Mouse (Mus musculus): ENCODE measurements at regions not wholly inside any gene's neighbourhood (a gene's known extent, or its start where the extent isn't known, plus 50 kb on each side); places are given as distances from the start of the nearest gene placed in this dataset.

GRCm38 (mm10) chr10:123800067-123800691 lies 536.4 kb downstream of the Fam19a2 start:
- H3K4me3 ChIP-seq (replicated peaks) = no peak overlapping the region
- WGBS = 24% methylated on average over 18 of the region's 18 CpGs
- peaks cover 13% of the 10 kb centered on the region for H3K4me1 ChIP-seq (replicated peaks)
- no peaks in the 10 kb centered on the region for H3K27me3 ChIP-seq
- H3K9ac ChIP-seq (replicated peaks) = no peak overlapping the region
- no peaks in the 10 kb centered on the region for H3K9me3 ChIP-seq
- H3K36me3 ChIP-seq = no peaks in the 10 kb centered on the region
- peak overlapping the region; percentile 45; the same call in 1 of the 2 replicates for H3K27ac ChIP-seq
- H3K4me2 ChIP-seq = peak overlapping the region; percentile 44
- peak; percentile 81; the same call in 1 of the 2 replicates for ATAC-seq (ENCODE audit: insufficient number of reproducible peaks, insufficient read depth, low FRiP score, low TSS enrichment, low read depth)

GRCm38 (mm10) chr10:123800692-123801528 lies 537.1 kb downstream of the Fam19a2 start:
- peak overlapping the region; percentile 44 for H3K4me2 ChIP-seq
- H3K27ac ChIP-seq = no peak overlapping the region
- H3K9me3 ChIP-seq = no peaks in the 10 kb centered on the region
- H3K4me3 ChIP-seq (replicated peaks) = no peak overlapping the region
- H3K36me3 ChIP-seq = no peaks in the 10 kb centered on the region
- no peak overlapping the region for H3K9ac ChIP-seq (replicated peaks)
- no peaks in the 10 kb centered on the region for H3K27me3 ChIP-seq
- H3K4me1 ChIP-seq (replicated peaks) = peaks cover 13% of the 10 kb centered on the region
- 57% methylated on average over 17 of the region's 17 CpGs for WGBS
- ATAC-seq (ENCODE audit: insufficient number of reproducible peaks, insufficient read depth, low FRiP score, low TSS enrichment, low read depth) = peak; percentile 48; the same call in 1 of the 2 replicates

- Histone ChIP-seq H3K4me3 (replicated peaks) (no peak overlapping the region), H3K9me3 (no peaks in the 10 kb centered on the region), H3K36me3 (no peaks in the 10 kb centered on the region), H3K4me1 (replicated peaks) (peaks cover 7% of the 10 kb centered on the region), H3K27ac (no peak overlapping the region), H3K27me3 (no peaks in the 10 kb centered on the region), H3K9ac (replicated peaks) (no peak overlapping the region), H3K4me2 (no peak overlapping the region)
- ATAC-seq (ENCODE audit: insufficient number of reproducible peaks, insufficient read depth, low FRiP score, low TSS enrichment, low read depth) = peak; percentile 80
- 44% methylated on average over 9 of the region's 9 CpGs for WGBS
Observed at GRCm38 (mm10) chr10:123810882-123811281, 547.1 kb downstream of the Fam19a2 start.

- no peaks in the 10 kb centered on the region for H3K36me3 ChIP-seq
- H3K27ac ChIP-seq = no peak overlapping the region
- H3K4me2 ChIP-seq = no peak overlapping the region
- peaks cover 7% of the 10 kb centered on the region for H3K4me1 ChIP-seq (replicated peaks)
- no peak overlapping the region for H3K9ac ChIP-seq (replicated peaks)
- H3K4me3 ChIP-seq (replicated peaks) = no peak overlapping the region
- no peak for ATAC-seq (ENCODE audit: insufficient number of reproducible peaks, insufficient read depth, low FRiP score, low TSS enrichment, low read depth)
- H3K27me3 ChIP-seq = no peaks in the 10 kb centered on the region
- 56% methylated on average over 2 of the region's 2 CpGs for WGBS
- H3K9me3 ChIP-seq = no peaks in the 10 kb centered on the region
Observed at GRCm38 (mm10) chr10:123813142-123813541, 549.3 kb downstream of the Fam19a2 start.

GRCm38 (mm10) chr10:123840061-123840751 lies 576.4 kb downstream of the Fam19a2 start:
- no peak overlapping the region for H3K9ac ChIP-seq (replicated peaks)
- no peak overlapping the region for H3K27ac ChIP-seq
- H3K36me3 ChIP-seq = no peaks in the 10 kb centered on the region
- H3K4me3 ChIP-seq (replicated peaks) = no peak overlapping the region
- H3K4me2 ChIP-seq = no peak overlapping the region
- 37% methylated on average over 13 of the region's 13 CpGs for WGBS
- no peaks in the 10 kb centered on the region for H3K9me3 ChIP-seq
- no peaks in the 10 kb centered on the region for H3K27me3 ChIP-seq
- peaks cover 4% of the 10 kb centered on the region; the same call in 1 of the 2 replicates for H3K4me1 ChIP-seq (replicated peaks)
- no peak for ATAC-seq (ENCODE audit: insufficient number of reproducible peaks, insufficient read depth, low FRiP score, low TSS enrichment, low read depth)

GRCm38 (mm10) chr10:123842141-123842540 lies 578.3 kb downstream of the Fam19a2 start:
- ATAC-seq (ENCODE audit: insufficient number of reproducible peaks, insufficient read depth, low FRiP score, low TSS enrichment, low read depth) = no peak
- Histone ChIP-seq H3K27ac (no peak overlapping the region), H3K4me1 (replicated peaks) (peaks cover 4% of the 10 kb centered on the region; the same call in 1 of the 2 replicates), H3K4me3 (replicated peaks) (no peak overlapping the region), H3K4me2 (no peak overlapping the region), H3K27me3 (no peaks in the 10 kb centered on the region), H3K9ac (replicated peaks) (no peak overlapping the region), H3K36me3 (no peaks in the 10 kb centered on the region), H3K9me3 (no peaks in the 10 kb centered on the region)
- WGBS = 91% methylated on average over 8 of the region's 8 CpGs

DNA sequence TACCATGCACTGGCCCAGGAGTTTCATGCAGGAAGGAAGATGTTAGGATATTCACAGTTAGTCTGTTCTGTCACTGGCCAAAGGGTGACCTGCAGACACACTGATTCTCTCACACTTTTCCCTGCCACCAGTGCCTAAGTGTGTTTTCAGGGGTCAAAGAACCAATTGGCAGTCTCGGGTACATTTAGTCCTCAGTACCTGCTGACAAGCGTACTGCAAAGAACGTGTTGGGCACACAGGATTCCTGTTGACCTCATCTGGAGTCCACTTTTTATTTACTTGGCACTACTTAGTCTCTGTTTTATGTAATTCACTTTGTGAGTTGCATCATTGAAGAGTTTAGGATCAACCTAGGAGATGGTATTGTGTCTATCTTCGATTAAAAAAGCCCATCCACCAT lies 579.8 kb downstream of the Fam19a2 start:
- H3K9me3 ChIP-seq = no peaks in the 10 kb centered on the region
- peaks cover 4% of the 10 kb centered on the region; the same call in 1 of the 2 replicates for H3K4me1 ChIP-seq (replicated peaks)
- no peak overlapping the region for H3K27ac ChIP-seq
- no peaks in the 10 kb centered on the region for H3K36me3 ChIP-seq
- 82% methylated on average over 4 of the region's 4 CpGs for WGBS
- H3K27me3 ChIP-seq = no peaks in the 10 kb centered on the region
- no peak overlapping the region for H3K9ac ChIP-seq (replicated peaks)
- no peak overlapping the region for H3K4me2 ChIP-seq
- ATAC-seq (ENCODE audit: insufficient number of reproducible peaks, insufficient read depth, low FRiP score, low TSS enrichment, low read depth) = no peak
- H3K4me3 ChIP-seq (replicated peaks) = no peak overlapping the region

DNA sequence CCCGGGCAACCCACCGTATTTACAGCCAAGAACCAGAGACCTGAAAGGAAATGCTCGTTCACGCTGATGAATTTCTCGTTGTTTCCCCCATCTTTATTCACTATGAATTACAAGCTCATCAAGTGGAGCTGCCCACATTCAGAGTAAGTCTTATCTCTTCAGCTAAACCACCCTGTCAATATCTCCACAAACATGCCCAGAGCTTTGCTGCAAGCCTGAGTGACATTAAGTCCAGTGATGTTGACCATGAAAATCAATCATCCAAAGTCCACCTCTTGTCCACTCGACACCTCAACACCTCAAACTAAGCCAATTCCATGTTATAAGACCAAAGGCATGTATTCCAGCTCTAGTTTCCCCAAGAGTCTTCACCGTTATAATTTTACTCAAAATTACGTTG lies 582.8 kb downstream of the Fam19a2 start:
- Histone ChIP-seq H3K4me3 (replicated peaks) (no peak overlapping the region), H3K36me3 (no peaks in the 10 kb centered on the region), H3K27ac (no peak overlapping the region), H3K9ac (replicated peaks) (no peak overlapping the region), H3K27me3 (no peaks in the 10 kb centered on the region), H3K9me3 (no peaks in the 10 kb centered on the region), H3K4me2 (no peak overlapping the region), H3K4me1 (replicated peaks) (no peaks in the 10 kb centered on the region)
- WGBS = 85% methylated on average over 8 of the region's 8 CpGs
- ATAC-seq (ENCODE audit: insufficient number of reproducible peaks, insufficient read depth, low FRiP score, low TSS enrichment, low read depth) = no peak

GRCm38 (mm10) chr10:123848564-123848963 lies 584.8 kb downstream of the Fam19a2 start:
- Histone ChIP-seq H3K4me1 (replicated peaks) (no peaks in the 10 kb centered on the region), H3K27me3 (no peaks in the 10 kb centered on the region), H3K27ac (no peak overlapping the region), H3K9me3 (no peaks in the 10 kb centered on the region), H3K36me3 (no peaks in the 10 kb centered on the region), H3K4me3 (replicated peaks) (no peak overlapping the region), H3K9ac (replicated peaks) (no peak overlapping the region), H3K4me2 (no peak overlapping the region)
- no peak for ATAC-seq (ENCODE audit: insufficient number of reproducible peaks, insufficient read depth, low FRiP score, low TSS enrichment, low read depth)
- 79% methylated on average over 1 of the region's 1 CpGs for WGBS

DNA sequence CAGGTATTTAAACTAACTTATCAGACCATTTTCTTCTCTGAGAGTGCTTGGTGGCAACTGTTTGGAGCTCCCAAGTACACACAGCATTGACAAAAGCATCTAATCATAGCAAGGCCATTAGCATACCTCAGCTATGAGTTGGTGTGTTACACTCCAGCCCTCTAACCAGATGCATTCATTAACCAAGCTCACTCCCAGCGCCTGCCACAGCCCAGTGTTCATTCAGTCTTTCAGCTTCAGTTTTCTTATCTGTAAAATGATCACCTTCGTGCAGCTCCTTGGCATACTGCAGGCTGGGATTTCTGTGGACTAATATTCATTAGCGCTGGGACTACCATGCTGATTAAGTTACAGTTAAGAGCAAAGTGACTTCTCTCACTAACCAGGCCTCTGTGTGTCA lies 611.7 kb downstream of the Fam19a2 start:
- Histone ChIP-seq H3K4me1 (replicated peaks) (peaks cover 17% of the 10 kb centered on the region), H3K9me3 (no peaks in the 10 kb centered on the region), H3K36me3 (no peaks in the 10 kb centered on the region), H3K4me3 (replicated peaks) (no peak overlapping the region), H3K9ac (replicated peaks) (no peak overlapping the region), H3K27me3 (no peaks in the 10 kb centered on the region), H3K27ac (no peak overlapping the region), H3K4me2 (no peak overlapping the region)
- no peak for ATAC-seq (ENCODE audit: insufficient number of reproducible peaks, insufficient read depth, low FRiP score, low TSS enrichment, low read depth)
- 40% methylated on average over 3 of the region's 3 CpGs for WGBS

- Histone ChIP-seq H3K4me1 (replicated peaks) (peaks cover 17% of the 10 kb centered on the region), H3K4me3 (replicated peaks) (no peak overlapping the region), H3K27me3 (no peaks in the 10 kb centered on the region), H3K27ac (no peak overlapping the region), H3K36me3 (no peaks in the 10 kb centered on the region), H3K9me3 (no peaks in the 10 kb centered on the region), H3K9ac (replicated peaks) (no peak overlapping the region), H3K4me2 (no peak overlapping the region)
- no peak for ATAC-seq (ENCODE audit: insufficient number of reproducible peaks, insufficient read depth, low FRiP score, low TSS enrichment, low read depth)
- 35% methylated on average over 5 of the region's 5 CpGs for WGBS
Observed at GRCm38 (mm10) chr10:123875882-123876281, 612.1 kb downstream of the Fam19a2 start.
